Comparison of ENCODE assay signal across 16 mouse cellular contexts in the genomic region with DNA sequence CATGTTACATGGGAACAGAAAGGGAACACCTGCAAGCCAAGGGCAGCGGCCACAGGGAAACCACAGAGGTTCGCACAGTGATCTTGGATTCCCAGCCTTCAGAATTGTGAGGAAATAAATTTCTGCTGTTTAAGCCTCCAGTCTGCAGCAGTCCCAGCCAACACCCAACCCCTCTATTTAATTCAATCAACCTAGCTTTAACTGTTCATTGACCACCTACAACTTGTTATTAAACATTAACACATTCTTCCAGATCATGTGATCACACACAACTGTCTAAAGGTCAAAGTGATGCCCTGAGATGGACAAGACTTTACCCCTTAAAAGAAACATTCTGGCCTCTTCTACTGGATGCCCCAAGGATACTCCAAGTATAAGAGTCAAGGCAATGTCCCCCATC. TPM values are rescaled to one million over a fixed set of nuclear protein-coding genes. Genes with fewer than 3 reads are reported as not detected.
"Had no signal": no experiment of that assay in that cellular context is flagged by ENCODE, and none has a peak within 500 bp of the region (broad histone marks: within the 10 kb centered on the region; RNA-seq: fewer than 3 reads in every experiment).

No protein-coding gene starts in this region.

- H3K4me3 ChIP-seq: limb, embryonic 13.5 days; liver, embryonic 13.5 days; midbrain, embryonic 12.5 days; neural tube, embryonic 13.5 days; stomach, embryonic 15.5 days had no signal

- DNase-seq: left cerebral cortex, postnatal 4 days; liver, embryonic 13.5 days; lung, adult 18-20 months; right cerebral cortex, postnatal 14 days; thymus, adult 2 months; thymus, postnatal 25 days had no signal

- H3K9ac ChIP-seq: limb, embryonic 13.5 days; liver, embryonic 13.5 days; midbrain, embryonic 12.5 days; neural tube, embryonic 13.5 days; stomach, embryonic 15.5 days had no signal

- H3K27ac ChIP-seq: limb, embryonic 13.5 days; liver, embryonic 13.5 days; midbrain, embryonic 12.5 days; neural tube, embryonic 13.5 days; stomach, embryonic 15.5 days had no signal

- H3K4me2 ChIP-seq: limb, embryonic 13.5 days; liver, embryonic 13.5 days; midbrain, embryonic 12.5 days; neural tube, embryonic 13.5 days; stomach, embryonic 15.5 days had no signal

- H3K27me3 ChIP-seq: limb, embryonic 13.5 days; midbrain, embryonic 12.5 days; neural tube, embryonic 13.5 days; stomach, embryonic 15.5 days had no signal

- H3K4me1 ChIP-seq: limb, embryonic 13.5 days; liver, embryonic 13.5 days; midbrain, embryonic 12.5 days; neural tube, embryonic 13.5 days; stomach, embryonic 15.5 days had no signal

- H3K36me3 ChIP-seq: limb, embryonic 13.5 days; liver, embryonic 13.5 days; midbrain, embryonic 12.5 days; neural tube, embryonic 13.5 days; stomach, embryonic 15.5 days had no signal

- H3K9me3 ChIP-seq: limb, embryonic 13.5 days; liver, embryonic 13.5 days; midbrain, embryonic 12.5 days; neural tube, embryonic 13.5 days; stomach, embryonic 15.5 days had no signal

- ATAC-seq: hindbrain, embryonic 16.5 days; inflammation-experienced regulatory T-cells, adult 6 months; midbrain, embryonic 16.5 days had no signal

RNA-seq across cellular contexts. Expression of a gene that starts 9.5 kb away (rescaled TPM):
- total RNA-seq: megakaryocyte-erythroid progenitor cell, adult 5-6 weeks had no signal
- polyA plus RNA-seq: inflammation-experienced regulatory T-cells, adult 6 months; midbrain, embryonic 12.5 days; neural tube, embryonic 13.5 days had no signal

RNA-seq across cellular contexts. Expression of a gene that starts 26.0 kb away (rescaled TPM):
- total RNA-seq: megakaryocyte-erythroid progenitor cell, adult 5-6 weeks had no signal
- polyA plus RNA-seq: inflammation-experienced regulatory T-cells, adult 6 months; large intestine, adult 2 months; midbrain, embryonic 12.5 days; midbrain, embryonic 16.5 days; neural tube, embryonic 13.5 days; spleen, adult 2 months; stomach, embryonic 15.5 days had no signal
